Mouse (Mus musculus) intestine, postnatal 0 days (tissue): Measurements from ENCODE around the gene Cog5. TPM values are rescaled to one million over a fixed set of nuclear protein-coding genes. Genes with fewer than 3 reads are reported as not detected.

Experiments
- ATAC-seq: fragments of 200-750 bp; cut with Nextera tagmentation; 2 replicates; pipeline ENCODE4 v1.8.0; 2017; ENCODE audit warnings: mild to moderate bottlenecking, moderate TSS enrichment, moderate library complexity
- H3K27ac ChIP-seq: fragments of 300-500 bp; sonication (generic); 2 replicates; pipeline ENCODE4 v1.5.1; 2014; ENCODE audit warnings: mild to moderate bottlenecking, low read depth, low read length, moderate library complexity
- H3K27me3 ChIP-seq: fragments of 300-500 bp; sonication (generic); replicated peaks from 2 replicates; pipeline ENCODE4 v1.6.1; 2014; ENCODE audit warnings: low read length, mixed read lengths; ENCODE audit not compliant: control insufficient read depth, insufficient read depth
- H3K36me3 ChIP-seq: fragments of 300-500 bp; sonication (generic); 2 replicates; pipeline ENCODE4 v1.6.1; 2014; ENCODE audit warnings: mild to moderate bottlenecking, moderate library complexity; ENCODE audit not compliant: control insufficient read depth, insufficient read depth
- H3K4me1 ChIP-seq: fragments of 300-500 bp; sonication (generic); replicated peaks from 2 replicates; pipeline ENCODE4 v1.6.1; 2014; ENCODE audit warnings: antibody characterized with exemption, low read length, mixed read lengths; ENCODE audit not compliant: control insufficient read depth, insufficient read depth
- H3K4me2 ChIP-seq: fragments of 300-500 bp; sonication (generic); replicated peaks from 2 replicates; pipeline ENCODE4 v1.6.1; 2014; ENCODE audit warnings: low read depth, mild to moderate bottlenecking, moderate library complexity
- H3K4me3 ChIP-seq: fragments of 300-500 bp; sonication (generic); 2 replicates; pipeline ENCODE4 v1.5.1; 2014; ENCODE audit warnings: low read depth, low read length
- H3K9ac ChIP-seq: fragments of 300-500 bp; sonication (generic); 2 replicates; pipeline ENCODE4 v1.6.1; 2014; ENCODE audit warnings: mild to moderate bottlenecking, low read depth, low read length
- H3K9me3 ChIP-seq: fragments of 300-500 bp; sonication (generic); 2 replicates; pipeline ENCODE4 v1.6.1; 2016; ENCODE audit warnings: mixed run types; ENCODE audit not compliant: control insufficient read depth
- CTCF ChIP-seq: sonication (generic); IDR thresholded peaks from 2 replicates; pipeline ENCODE4 v1.5.1; 2016; ENCODE audit warnings: low read depth, mild to moderate bottlenecking, control low read depth, antibody characterized with exemption, moderate library complexity
- WGBS: fragments of 180-500 bp; shearing (Covaris S2); extraction: QIAGEN DNeasy Blood & Tissue Kit; methylation state at CpG from one replicate; pipeline ENCODE4 v1.1.7; 2014; 5-methylcytosine and 5-hydroxymethylcytosine counted together
- polyA plus RNA-seq: library from polyadenylated mRNA; unstranded; fragments of >200 nt; fragmentation: Nextera tagmentation; extraction: Ambion mirVana; gene quantifications from 2 replicates; pipeline ENCODE4 v1.2.1, GENCODE M21; 2015

The Cog5 gene
- polyA plus RNA-seq, 1 experiment from 2014 or later, result 16.4 TPM

DNA sequence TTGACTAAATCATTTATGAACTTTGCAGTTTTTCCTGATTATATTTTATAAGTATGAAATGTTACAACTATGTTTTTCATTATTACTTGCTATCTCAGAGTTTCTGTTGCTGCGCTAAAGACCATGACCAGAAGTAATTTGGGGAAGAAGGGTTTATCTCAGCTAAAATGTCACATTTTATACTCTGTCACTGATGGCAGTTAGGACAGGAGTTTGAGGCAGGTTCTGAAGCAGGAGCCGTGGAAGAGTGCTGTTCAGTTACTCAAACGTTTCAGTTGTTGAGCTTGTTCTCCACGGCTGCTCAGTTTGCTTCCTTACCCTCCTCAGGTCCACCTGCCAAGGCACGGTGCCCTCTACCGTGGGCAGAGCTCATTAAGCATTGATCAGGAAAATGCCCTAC is 11.3 kb downstream of the Cog5 start:
- Histone ChIP-seq H3K4me3 (no peak overlapping the region), H3K27me3 (no peaks in the 10 kb centered on the region), H3K4me1 (no peaks in the 10 kb centered on the region), H3K9ac (no peak overlapping the region), H3K4me2 (no peak overlapping the region), H3K36me3 (peaks cover 42% of the 10 kb centered on the region), H3K9me3 (no peaks in the 10 kb centered on the region), H3K27ac (no peak overlapping the region)
- no peak for TF ChIP-seq CTCF
- ATAC-seq, result no peak
- 70% methylated on average over 6 of the region's 6 CpGs for WGBS

DNA sequence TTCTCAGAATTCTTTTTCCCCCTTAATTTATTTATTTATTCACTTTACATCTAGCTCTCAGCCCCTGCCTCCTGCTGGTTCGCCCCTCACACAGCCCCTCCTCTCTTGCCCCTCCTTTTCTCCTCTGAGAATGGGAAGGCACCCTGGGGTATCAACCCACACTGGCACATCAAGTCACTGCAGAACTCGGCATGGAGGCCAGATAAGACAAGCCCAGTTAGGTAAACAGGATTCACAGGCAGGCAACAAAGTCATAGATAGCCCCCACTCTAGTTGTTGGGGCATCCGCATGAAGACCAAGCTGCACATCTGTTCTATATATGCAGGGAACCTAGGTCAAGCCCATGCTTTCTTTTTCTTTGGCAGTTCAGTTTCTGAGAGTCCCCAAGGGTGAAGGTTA is 12.5 kb downstream of the Cog5 start:
- no peaks in the 10 kb centered on the region for H3K4me1 ChIP-seq
- no peaks in the 10 kb centered on the region for H3K27me3 ChIP-seq
- H3K27ac ChIP-seq, result no peak overlapping the region
- TF ChIP-seq CTCF, result no peak
- peaks cover 51% of the 10 kb centered on the region for H3K36me3 ChIP-seq
- no peaks in the 10 kb centered on the region for H3K9me3 ChIP-seq
- no peak overlapping the region for H3K9ac ChIP-seq
- H3K4me3 ChIP-seq, result no peak overlapping the region
- no peak for ATAC-seq
- WGBS, result 70% methylated on average over 3 of the region's 3 CpGs
- no peak overlapping the region for H3K4me2 ChIP-seq

DNA sequence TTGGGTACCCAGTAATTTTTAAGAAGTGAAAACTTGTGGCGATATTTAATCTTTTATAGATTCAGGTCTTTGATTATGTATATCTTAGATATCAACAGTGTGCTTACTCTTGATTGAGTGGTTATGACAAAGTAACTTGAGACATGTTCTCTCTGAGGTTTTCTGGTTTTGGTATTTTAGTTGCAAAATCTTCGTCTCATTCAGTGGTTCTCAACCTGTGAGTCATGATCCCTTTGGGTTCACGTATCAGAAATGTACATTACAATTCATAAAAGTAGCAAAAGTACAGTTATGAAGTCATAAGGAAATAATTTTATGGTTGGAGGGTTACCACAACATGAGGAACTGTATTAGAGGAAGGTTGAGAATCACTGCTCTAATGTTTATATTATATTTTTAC is 32.0 kb downstream of the Cog5 start:
- Histone ChIP-seq H3K4me3 (no peak overlapping the region), H3K9me3 (no peaks in the 10 kb centered on the region), H3K4me2 (no peak overlapping the region), H3K4me1 (no peaks in the 10 kb centered on the region), H3K9ac (no peak overlapping the region), H3K27ac (no peak overlapping the region), H3K27me3 (no peaks in the 10 kb centered on the region), H3K36me3 (no peaks in the 10 kb centered on the region)
- ATAC-seq, result no peak
- no peak for TF ChIP-seq CTCF
- 89% methylated on average over 3 of the region's 3 CpGs for WGBS

DNA sequence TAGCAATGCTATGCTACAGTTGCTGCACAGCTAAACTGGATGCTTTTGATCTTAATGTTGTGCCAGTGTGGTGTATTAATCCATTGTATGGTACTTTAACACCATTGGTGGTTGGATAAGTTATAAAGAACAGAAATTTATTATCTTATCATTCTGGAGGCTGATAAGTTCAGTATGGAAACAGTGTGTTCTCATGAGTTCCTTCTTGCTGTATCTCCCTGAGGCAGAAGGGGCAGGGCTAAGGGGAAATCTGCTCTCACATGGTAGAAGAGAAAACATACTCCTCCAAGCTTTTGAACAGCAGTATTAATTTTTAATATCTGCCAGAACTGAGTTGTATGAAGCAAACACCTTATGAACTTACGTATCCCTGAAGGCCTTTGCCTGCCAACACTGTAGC is 38.6 kb downstream of the Cog5 start:
- no peak for ATAC-seq
- Histone ChIP-seq H3K4me2 (no peak overlapping the region), H3K27me3 (no peaks in the 10 kb centered on the region), H3K36me3 (peaks cover 9% of the 10 kb centered on the region; the same call in 1 of the 2 replicates), H3K27ac (no peak overlapping the region), H3K4me3 (no peak overlapping the region), H3K9ac (no peak overlapping the region), H3K4me1 (no peaks in the 10 kb centered on the region), H3K9me3 (0 out of 2 replicates have a peak, but pooled peaks cover 3% of the 10 kb centered on the region)
- no peak for TF ChIP-seq CTCF
- WGBS, result 77% methylated on average over 1 of the region's 1 CpGs

DNA sequence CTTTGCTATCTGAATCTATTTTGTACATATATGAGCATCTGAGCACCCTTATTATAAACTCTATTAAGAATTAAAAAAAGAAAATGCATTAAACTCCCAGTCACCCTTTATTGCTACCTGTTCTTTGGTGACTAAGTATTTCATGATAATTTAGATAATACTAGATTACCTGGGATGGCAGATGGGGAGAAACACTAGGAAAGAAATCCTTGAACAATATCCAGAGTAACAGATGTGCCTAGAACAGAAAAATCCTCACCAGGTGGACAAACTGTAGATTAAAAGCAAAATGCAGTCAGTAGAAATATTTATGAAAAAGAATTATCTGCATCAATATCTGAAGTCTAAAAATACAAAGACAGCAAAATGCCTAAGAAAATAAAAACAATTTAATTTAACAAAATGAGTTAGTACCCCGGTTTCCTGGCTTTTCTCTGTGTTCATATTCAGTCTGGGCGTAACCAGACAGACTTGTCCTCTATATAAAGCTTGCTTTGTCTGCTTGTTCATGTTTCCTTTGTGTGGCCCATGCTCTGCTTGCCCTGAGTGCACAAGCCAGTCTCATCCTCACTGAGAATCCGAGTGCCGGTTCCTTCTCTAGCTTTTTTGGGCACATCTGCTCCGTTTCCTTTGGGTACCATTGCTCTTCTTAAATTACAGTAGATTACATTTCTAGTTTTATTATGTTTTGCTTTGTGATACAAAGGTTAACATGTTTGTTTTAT is 46.1 kb downstream of the Cog5 start:
- no peak overlapping the region for H3K27ac ChIP-seq
- H3K4me3 ChIP-seq, result no peak overlapping the region
- H3K4me1 ChIP-seq, result 0 out of 2 replicates have a peak, but pooled peaks cover 2% of the 10 kb centered on the region
- WGBS, result 65% methylated on average over 5 of the region's 5 CpGs
- H3K9me3 ChIP-seq, result 0 out of 2 replicates have a peak, but pooled peaks cover 3% of the 10 kb centered on the region
- H3K36me3 ChIP-seq, result peaks cover 9% of the 10 kb centered on the region; the same call in 1 of the 2 replicates
- no peak overlapping the region for H3K4me2 ChIP-seq
- no peaks in the 10 kb centered on the region for H3K27me3 ChIP-seq
- no peak for ATAC-seq
- H3K9ac ChIP-seq, result no peak overlapping the region
- TF ChIP-seq CTCF, result no peak

DNA sequence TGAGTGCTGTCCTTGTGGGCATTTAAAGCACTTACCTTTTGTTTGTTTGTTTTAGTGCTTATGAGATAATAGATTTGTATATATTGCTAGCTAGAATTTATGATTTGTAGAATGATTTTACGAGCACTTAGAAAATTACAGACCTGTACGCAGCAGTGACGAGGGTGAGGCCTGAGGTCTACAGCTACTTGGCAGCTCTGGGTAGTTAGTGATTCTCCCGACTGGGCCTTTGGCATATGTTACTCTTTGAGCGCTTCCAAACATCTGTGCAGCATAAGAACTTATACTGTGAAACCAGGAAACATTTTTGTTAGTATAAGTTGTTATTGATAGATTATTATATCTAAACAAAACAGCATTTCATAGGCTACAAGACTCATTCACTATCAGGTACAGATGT is 46.7 kb downstream of the Cog5 start:
- whole genome bisulfite sequencing, result 29% methylated on average over 5 of the region's 5 CpGs

More for the DNA sequence above, 46.7 kb downstream of the Cog5 start:
- no peak overlapping the region; the same call in 1 of the 2 replicates for H3K27ac ChIP-seq
- no peak overlapping the region for H3K9ac ChIP-seq
- no peak overlapping the region for H3K4me2 ChIP-seq
- 0 out of 2 replicates have a peak, but pooled peaks cover 3% of the 10 kb centered on the region for H3K9me3 ChIP-seq
- H3K27me3 ChIP-seq, result no peaks in the 10 kb centered on the region
- no peak for ATAC-seq
- no peak for TF ChIP-seq CTCF
- H3K4me3 ChIP-seq, result no peak overlapping the region
- peaks cover 9% of the 10 kb centered on the region; the same call in 1 of the 2 replicates for H3K36me3 ChIP-seq
- 0 out of 2 replicates have a peak, but pooled peaks cover 2% of the 10 kb centered on the region for H3K4me1 ChIP-seq
